Mouse (Mus musculus): Measurements from ENCODE around the gene Zfp641.

The Zfp641 gene

DNA sequence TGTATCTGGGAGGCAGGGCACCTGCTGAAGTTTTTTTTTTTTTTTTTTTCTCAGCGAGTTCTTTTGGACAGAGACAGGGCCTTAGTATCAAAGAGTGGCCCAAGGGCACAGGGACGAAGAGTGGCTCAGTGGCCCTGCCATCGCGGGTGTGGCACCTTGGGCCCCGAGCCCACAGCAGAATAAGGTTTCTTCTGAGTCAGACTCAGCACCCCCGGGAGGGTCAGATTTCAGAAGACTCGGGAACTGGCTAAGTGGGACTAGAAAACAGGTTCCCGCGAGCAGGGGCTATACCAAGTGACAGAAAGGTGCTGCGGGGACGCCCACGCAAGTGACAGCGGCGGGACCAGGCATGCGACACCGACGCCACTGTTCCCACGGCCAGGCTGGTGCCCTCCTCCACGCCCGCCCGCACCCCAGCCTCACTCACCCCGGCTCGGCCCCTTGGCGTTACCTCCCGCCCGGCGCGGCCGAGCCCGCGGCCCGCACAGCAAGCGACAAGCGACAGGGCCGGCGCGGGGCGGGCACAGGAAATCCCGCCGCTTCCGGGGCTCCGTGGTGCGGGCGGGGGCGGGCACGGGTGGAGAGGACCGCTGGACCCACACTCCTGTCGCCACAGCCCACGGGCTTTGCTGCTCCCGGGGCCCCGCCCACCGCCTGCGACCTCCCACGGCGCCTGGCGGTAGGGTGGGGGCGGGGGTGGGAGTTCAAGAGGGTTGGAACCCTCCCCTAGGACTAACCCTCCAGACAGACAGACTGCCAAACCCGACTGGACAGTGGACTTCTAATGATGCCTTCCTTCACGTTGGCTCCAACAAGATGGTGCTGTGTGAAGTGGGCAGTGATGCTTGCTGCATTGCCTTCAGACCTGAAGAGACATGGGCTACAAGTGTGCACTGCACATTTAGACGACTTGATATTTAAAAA lies at the start of gene Zfp641:
Gene Zfp641 (minus strand): TSS at position 534 of the 924 bp plus-strand sequence.
- peak; percentile 60 for DNase-seq

GRCm38 (mm10) chr15:98340887-98341286 lies 44.9 kb upstream of the Zfp641 start, which contains the start of gene Olfr284:
Gene Olfr284, minus strand, starts transcription at chr15:98340987.
- DNase-seq, result no peak

DNA sequence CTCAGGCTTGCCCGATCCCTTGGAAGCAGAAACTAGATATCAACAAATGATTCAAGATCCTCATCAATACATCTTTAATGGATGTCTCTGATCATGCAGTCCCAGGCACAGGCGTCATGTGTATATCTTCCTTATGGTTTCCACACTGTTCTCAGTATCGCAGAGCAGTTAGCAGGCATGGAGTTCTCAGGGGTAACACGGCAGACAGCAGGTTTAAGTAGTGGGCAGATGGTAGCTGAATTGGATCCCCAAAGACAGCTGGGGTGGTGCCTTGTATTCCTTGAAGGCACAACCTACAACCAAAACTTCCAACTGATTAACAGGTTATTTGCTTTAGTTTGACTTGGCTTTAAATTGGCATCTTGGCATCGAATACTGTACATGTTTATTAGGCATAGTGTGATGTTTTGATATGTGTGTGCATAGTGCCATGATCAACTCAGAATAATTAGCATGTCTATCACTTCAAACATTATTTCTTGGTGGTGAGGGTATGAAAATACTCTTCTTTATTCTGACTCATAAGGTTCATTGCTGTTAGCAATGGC lies 21.3 kb upstream of the Zfp641 start, which contains the start of gene Olfr285:
Gene Olfr285 (minus strand): TSS at position 177 of the 548 bp plus-strand sequence.
- DNase-seq, result no peak

DNA sequence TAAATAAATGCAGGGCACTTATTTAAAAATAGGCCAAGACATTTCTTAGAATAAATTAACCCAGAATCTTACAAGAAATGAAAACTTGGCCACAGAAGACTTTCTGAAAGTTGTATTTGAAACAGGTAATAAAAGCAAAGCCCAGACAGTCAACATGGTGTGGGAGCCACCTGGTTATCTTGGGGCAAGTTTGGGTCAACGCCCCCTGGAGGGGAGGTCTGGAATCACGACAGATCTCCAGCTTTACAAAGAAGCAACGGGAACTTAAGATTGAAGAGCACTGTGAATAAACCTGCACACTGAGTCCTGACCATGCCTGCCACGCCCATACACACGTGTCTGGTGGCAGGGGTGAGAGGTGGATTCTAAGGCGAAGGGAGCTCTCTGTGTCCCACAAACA lies 19.7 kb upstream of the Zfp641 start:
- no peak for DNase-seq

GRCm38 (mm10) chr15:98293651-98294050 lies 2.3 kb downstream of the Zfp641 start:
- no peak for DNase-seq

- DNase-seq, result no peak
Observed at GRCm38 (mm10) chr15:98288566-98288965, 7.4 kb downstream of the Zfp641 start.

DNA sequence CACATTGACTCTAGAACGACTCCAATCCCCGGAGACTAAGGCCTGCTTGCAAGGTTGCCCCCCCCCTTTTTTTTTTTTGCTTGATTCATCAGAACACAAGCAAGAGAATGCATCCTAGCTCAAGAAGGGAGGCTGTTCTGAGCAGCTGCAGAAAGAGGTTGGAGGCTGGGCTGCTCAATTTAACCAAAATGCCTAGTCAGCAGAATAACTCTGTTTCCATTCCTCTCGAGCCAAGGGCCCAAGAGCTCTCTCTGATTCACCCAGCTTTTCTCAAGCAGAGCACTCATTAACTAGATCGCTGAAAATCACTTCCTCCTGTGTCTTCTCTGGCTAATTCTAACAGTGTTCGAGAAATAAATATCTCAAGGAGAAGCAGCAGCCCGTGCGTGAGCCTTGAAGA lies 9.5 kb downstream of the Zfp641 start:
- DNase-seq, result no peak

DNA sequence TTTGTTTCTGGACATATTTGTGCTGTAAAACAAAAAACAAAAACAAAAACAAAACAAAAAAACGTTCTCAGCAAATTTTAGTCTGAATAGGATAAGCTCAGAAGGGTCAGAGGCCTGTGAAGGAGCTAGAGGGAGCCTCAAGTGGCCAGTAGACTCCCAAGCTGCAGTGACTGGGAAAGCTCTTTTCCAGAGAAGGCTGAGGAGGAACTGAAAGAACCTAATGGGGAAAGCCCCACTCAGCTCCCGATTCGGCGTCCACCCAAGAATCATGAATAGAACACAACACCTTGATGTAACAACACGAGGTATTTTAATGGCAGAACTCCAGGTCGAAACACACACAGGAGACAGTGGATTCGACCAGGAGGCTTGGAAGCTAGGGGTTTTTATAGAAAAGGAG lies 38.2 kb downstream of the Zfp641 start:
- no peak for DNase-seq

DNA sequence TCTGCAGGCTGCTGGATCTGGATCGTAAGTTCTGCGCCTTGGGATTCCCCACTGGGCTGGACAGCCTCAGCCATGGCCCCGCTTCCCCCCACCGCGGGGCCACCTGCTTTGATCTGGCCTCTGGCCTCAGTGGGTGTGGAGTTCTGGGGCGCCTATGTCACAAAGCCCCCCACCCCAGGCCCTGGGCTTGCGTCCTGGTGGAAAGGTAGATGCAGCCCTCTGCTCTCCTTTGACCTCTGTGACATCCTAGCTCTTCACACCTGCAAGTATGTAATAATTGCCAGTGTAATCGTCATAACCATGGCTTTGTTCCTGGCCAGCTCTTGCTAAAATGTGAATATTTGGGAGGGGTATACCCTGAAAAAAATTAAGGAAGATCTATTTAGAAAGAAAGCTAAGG lies 38.8 kb downstream of the Zfp641 start, which contains the start of gene H1fnt:
Gene H1fnt (minus strand): TSS at position 101 of the 400 bp plus-strand sequence.
- no peak for DNase-seq

- DNase-seq, result no peak
Observed at GRCm38 (mm10) chr15:98256271-98256670, 39.7 kb downstream of the Zfp641 start.
